Mouse (Mus musculus): ENCODE measurements around the gene Plxna4.

DNA sequence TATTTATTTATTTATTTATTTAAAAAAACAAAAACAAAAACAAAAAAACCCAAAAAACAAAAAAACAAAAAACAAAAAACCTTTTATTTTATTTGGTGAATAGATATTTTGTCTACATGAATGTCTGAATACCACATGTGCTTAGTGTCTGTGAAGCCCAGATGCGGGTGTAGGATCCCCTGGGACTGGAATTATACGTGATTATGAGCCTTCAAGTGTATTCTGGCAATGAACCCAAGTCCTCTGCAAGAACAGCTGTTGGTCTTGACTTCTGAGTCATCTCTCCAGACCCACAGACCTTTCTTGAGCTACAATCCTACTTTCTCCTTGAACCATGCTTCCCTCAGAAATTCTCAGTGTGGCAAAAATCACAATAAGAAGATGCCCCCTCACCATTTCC is 287.4 kb downstream of the Plxna4 start:
- TF ChIP-seq CTCF (IDR thresholded peaks at IDR 0.05; ENCODE audit: insufficient read depth, low read depth, low read length) (no peak), POLR2A (IDR thresholded peaks at IDR 0.05; ENCODE audit: insufficient read depth, low read depth, low read length) (no peak)

Data from olfactory bulb, adult 2 months (tissue).